Mouse (Mus musculus) forebrain, embryonic 15.5 days (tissue): ENCODE data around the gene Opcml. TPM values are rescaled to one million over a fixed set of nuclear protein-coding genes. Genes with fewer than 3 reads are reported as not detected.

Source experiments
- ATAC-seq: fragments of 200-750 bp; cut with Nextera tagmentation; replicated peaks from 2 replicates; pipeline ENCODE4 v1.8.0; 2017; ENCODE audit warnings: mild to moderate bottlenecking, moderate TSS enrichment, moderate library complexity
- H3K27ac ChIP-seq: fragments of 300-500 bp; sonication (generic); replicated peaks from 2 replicates; pipeline ENCODE4 v1.5.1; 2015; ENCODE audit warnings: mild to moderate bottlenecking, inconsistent platforms
- H3K27me3 ChIP-seq: fragments of 300-500 bp; sonication (generic); 2 replicates; pipeline ENCODE4 v1.6.1; 2015; ENCODE audit warnings: inconsistent platforms
- H3K36me3 ChIP-seq: fragments of 300-500 bp; sonication (generic); 2 replicates; pipeline ENCODE4 v1.6.1; 2015; ENCODE audit warnings: mild to moderate bottlenecking, inconsistent platforms
- H3K4me1 ChIP-seq: fragments of 300-500 bp; sonication (generic); 2 replicates; pipeline ENCODE4 v1.6.1; 2015; ENCODE audit warnings: inconsistent platforms
- H3K4me2 ChIP-seq: fragments of 300-500 bp; sonication (generic); replicated peaks from 2 replicates; pipeline ENCODE4 v1.6.1; 2015; ENCODE audit warnings: mild to moderate bottlenecking, inconsistent platforms
- H3K4me3 ChIP-seq: fragments of 300-500 bp; sonication (generic); 2 replicates; pipeline ENCODE4 v1.5.1; 2015; ENCODE audit warnings: mild to moderate bottlenecking, inconsistent platforms
- H3K9ac ChIP-seq: fragments of 300-500 bp; sonication (generic); replicated peaks from 2 replicates; pipeline ENCODE4 v1.6.1; 2015; ENCODE audit warnings: mild to moderate bottlenecking, inconsistent platforms
- H3K9me3 ChIP-seq: fragments of 300-500 bp; sonication (generic); 2 replicates; pipeline ENCODE4 v1.6.1; 2016; ENCODE audit warnings: inconsistent platforms
- WGBS: fragments of 180-500 bp; shearing (Covaris S2); methylation state at CpG from one replicate; pipeline ENCODE4 v1.1.7; 2015; ENCODE audit warnings: mixed read lengths; 5-methylcytosine and 5-hydroxymethylcytosine counted together
- polyA plus RNA-seq: library from polyadenylated mRNA; unstranded; fragments of >200 nt; fragmentation: Nextera tagmentation; extraction: Ambion mirVana; gene quantifications from 2 replicates; pipeline ENCODE4 v1.2.1, GENCODE M21; 2015

The Opcml gene
- polyA plus RNA-seq, 1 experiment from 2014 or later = 54.4 TPM

DNA sequence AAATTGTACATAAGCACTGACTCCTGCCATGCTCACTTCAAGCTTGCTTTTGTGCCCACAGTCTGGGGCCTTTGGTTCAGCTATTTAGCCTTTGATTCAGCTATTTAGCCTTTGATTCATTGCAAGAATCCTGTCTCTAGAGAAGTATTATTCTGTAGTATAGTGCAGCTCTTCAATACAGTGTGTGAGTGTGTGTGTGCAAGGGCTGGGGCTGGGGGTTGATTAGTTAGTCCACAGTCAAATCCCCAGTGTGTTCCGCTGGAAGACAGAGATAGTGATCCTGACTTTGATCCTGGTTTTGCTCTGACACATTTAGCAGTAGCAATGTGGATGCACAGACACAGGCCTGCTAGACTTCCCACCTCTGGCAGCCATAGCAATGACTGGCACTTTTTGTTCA lies 797.9 kb downstream of the Opcml start:
- Histone ChIP-seq H3K4me2 (no peak overlapping the region), H3K9ac (no peak overlapping the region), H3K4me3 (no peak overlapping the region), H3K27me3 (no peaks in the 10 kb centered on the region), H3K9me3 (no peaks in the 10 kb centered on the region), H3K27ac (0 out of 2 replicates have a peak overlapping the region, but pooled peaks have one; percentile 20), H3K4me1 (peaks cover 6% of the 10 kb centered on the region; the same call in 1 of the 2 replicates), H3K36me3 (no peaks in the 10 kb centered on the region)
- ATAC-seq = no peak
- WGBS = 42% methylated on average over 1 of the region's 1 CpGs

DNA sequence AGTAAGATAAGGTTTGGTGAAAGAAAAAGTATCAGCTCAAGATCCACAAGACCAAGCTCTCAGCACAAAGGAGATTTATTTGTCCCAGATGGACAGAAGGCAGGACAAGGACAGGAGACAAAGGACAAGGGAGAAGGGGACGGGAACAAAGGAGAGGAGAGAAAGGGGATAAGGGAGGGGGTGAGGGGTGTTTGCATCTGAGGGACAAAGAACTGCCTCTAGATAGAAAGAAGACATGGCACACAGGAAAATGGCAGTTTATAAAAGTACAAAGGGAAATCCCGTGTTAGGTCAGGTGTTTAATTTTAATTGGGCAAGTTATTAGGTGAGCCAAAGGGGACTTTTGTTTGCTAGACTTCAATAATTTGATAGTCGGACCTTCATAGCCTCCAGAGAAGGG lies 801.6 kb downstream of the Opcml start:
- no peak for ATAC-seq
- no peak overlapping the region for H3K9ac ChIP-seq
- no peaks in the 10 kb centered on the region for H3K9me3 ChIP-seq
- no peaks in the 10 kb centered on the region for H3K36me3 ChIP-seq
- no peak overlapping the region for H3K4me2 ChIP-seq
- no peaks in the 10 kb centered on the region for H3K27me3 ChIP-seq
- H3K4me3 ChIP-seq = no peak overlapping the region
- WGBS = 3% methylated on average over 3 of the region's 3 CpGs
- no peak overlapping the region for H3K27ac ChIP-seq
- peaks cover 6% of the 10 kb centered on the region; the same call in 1 of the 2 replicates for H3K4me1 ChIP-seq

DNA sequence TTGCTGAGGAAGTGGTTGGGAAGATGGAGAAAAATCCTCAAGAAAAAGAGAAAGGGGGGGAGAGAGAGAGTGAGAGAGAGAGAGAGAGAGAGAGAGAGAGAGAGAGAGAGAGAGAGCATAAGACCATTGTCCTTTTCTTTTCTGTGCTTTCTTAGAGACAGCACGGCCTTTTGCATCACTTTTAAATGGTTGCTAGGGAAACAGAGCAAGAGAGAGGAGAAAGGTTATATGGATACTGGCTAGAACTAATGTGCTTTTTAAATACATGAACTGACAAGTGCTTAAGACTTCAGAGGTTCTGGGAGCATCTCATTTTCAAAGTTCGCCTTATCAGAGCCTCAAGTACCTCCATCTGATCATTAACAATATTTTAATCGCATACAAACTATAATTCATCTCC lies 804.5 kb downstream of the Opcml start:
- H3K4me2 ChIP-seq = no peak overlapping the region
- no peak for ATAC-seq
- no peaks in the 10 kb centered on the region for H3K9me3 ChIP-seq
- no peaks in the 10 kb centered on the region for H3K4me1 ChIP-seq
- H3K27ac ChIP-seq = no peak overlapping the region
- H3K27me3 ChIP-seq = no peaks in the 10 kb centered on the region
- H3K4me3 ChIP-seq = no peak overlapping the region
- no peak overlapping the region for H3K9ac ChIP-seq
- H3K36me3 ChIP-seq = no peaks in the 10 kb centered on the region
- WGBS = 62% methylated on average over 3 of the region's 3 CpGs

DNA sequence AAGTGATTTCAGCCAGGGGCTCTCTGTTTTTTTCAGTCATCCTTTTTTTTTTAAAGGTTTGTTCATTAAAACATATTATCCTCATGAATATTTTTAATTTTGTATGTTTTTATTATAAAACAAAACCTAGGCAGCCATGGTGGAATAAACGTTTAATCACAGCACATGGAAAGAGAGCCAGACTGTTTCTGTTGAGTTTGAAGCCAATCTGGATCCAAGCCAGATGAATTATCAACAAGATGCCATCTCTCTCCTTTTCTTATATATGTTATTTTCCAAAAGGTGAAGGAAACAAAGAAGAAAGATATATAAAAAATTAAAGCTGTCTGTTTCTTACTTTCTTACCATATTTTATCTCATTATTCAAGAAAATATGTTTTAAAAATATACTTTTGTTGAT lies 815.0 kb downstream of the Opcml start:
- 34% methylated on average over 1 of the region's 1 CpGs for WGBS

DNA sequence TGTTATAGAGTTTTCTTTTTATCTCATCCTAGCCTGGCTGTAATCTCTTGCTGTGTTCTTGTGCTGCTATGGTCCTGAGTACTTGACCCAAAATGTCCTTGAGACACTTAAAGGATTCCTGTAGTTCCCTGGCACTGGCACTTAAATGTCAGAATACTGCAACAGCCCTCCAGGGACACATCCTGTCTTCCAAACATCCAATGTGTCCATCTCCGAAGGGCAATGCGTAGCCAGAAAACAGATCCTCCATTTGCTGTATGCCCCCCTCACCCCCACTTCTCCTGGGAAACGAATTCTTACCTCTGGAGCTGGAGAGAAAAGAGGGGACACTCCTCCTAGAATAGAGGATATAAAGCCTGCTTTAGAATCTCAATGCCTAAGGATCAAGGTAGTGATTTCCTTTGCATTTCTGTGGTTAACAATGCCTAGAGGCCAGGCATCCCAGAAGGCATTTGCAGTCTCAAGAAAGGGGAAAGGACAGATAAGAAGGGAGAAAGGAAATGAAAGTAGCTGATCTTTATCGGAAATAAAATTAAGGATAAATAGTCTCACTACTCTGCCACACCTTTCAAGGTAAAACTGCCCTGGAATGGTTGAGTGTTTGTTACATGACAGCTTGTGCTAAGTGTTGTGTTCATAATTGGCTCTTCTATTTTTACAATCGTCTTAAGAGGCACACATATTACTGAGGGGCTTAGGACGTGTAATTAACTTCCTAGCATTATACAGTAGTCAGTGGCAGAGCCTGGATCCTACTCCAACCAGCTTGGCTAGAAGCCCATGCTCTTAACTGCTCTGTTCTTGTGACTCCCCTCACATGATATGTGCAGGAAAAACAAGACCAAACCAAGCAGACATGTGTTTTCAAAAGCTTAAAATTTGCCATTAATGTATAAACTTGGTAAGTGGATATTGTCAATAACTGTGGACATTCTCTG lies 823.4 kb downstream of the Opcml start:
- Histone ChIP-seq H3K27ac (no peak overlapping the region), H3K36me3 (no peaks in the 10 kb centered on the region), H3K4me2 (no peak overlapping the region), H3K4me1 (no peaks in the 10 kb centered on the region), H3K4me3 (no peak overlapping the region), H3K9ac (no peak overlapping the region), H3K27me3 (no peaks in the 10 kb centered on the region), H3K9me3 (no peaks in the 10 kb centered on the region)
- no peak for ATAC-seq
- 30% methylated on average over 6 of the region's 6 CpGs for WGBS

More for the DNA sequence above, 815.0 kb downstream of the Opcml start:
- H3K9ac ChIP-seq = no peak overlapping the region
- H3K27me3 ChIP-seq = no peaks in the 10 kb centered on the region
- ATAC-seq = no peak
- H3K4me3 ChIP-seq = no peak overlapping the region
- peaks cover 6% of the 10 kb centered on the region; the same call in 1 of the 2 replicates for H3K4me1 ChIP-seq
- no peaks in the 10 kb centered on the region for H3K9me3 ChIP-seq
- H3K36me3 ChIP-seq = no peaks in the 10 kb centered on the region
- no peak overlapping the region for H3K27ac ChIP-seq
- no peak overlapping the region for H3K4me2 ChIP-seq

DNA sequence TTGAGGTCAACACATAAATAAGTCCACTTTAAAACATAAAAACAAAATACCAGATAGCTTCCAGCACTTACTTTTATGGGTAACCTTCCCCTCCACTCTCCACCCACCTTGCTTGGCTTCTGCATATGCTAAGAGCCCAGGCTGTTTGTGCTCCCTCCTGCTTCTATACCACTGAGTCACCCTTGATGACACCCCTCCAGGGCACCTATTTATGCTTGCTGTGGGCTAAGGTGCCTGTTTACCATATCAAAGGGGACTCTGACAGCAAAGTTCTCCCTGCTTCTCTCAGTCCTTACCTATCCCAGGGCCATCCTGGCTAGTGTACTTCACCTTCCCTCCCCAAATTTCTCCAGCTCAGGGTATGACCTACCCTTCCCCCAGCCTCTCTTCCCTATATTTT lies 824.9 kb downstream of the Opcml start:
- Histone ChIP-seq H3K27ac (no peak overlapping the region), H3K4me2 (no peak overlapping the region), H3K9ac (no peak overlapping the region), H3K9me3 (no peaks in the 10 kb centered on the region), H3K27me3 (no peaks in the 10 kb centered on the region), H3K36me3 (no peaks in the 10 kb centered on the region), H3K4me3 (no peak overlapping the region), H3K4me1 (no peaks in the 10 kb centered on the region)
- no peak for ATAC-seq

DNA sequence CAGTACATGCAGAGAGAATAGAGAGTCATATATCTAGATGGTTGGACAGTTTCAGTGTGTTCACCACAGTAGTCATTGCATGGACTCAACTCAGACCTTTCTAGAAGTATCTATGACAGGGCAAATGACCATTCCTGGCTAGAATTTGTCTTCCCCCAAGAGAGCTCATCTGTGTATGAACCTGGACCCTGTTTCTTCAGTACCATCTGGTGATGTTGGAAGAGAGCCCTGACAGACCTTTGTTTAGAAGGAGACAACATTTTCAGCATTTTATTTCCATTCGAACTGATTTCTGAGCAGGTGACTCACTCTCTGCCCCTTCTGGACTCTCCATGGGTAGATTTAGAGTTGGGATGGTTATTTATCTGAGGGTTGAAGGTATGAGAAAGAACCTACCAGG lies 827.1 kb downstream of the Opcml start:
- H3K27ac ChIP-seq = no peak overlapping the region
- no peaks in the 10 kb centered on the region for H3K9me3 ChIP-seq
- H3K9ac ChIP-seq = no peak overlapping the region
- 81% methylated on average over 1 of the region's 1 CpGs for WGBS
- no peaks in the 10 kb centered on the region for H3K27me3 ChIP-seq
- ATAC-seq = no peak
- no peaks in the 10 kb centered on the region for H3K4me1 ChIP-seq
- no peak overlapping the region for H3K4me3 ChIP-seq
- H3K4me2 ChIP-seq = no peak overlapping the region
- H3K36me3 ChIP-seq = no peaks in the 10 kb centered on the region

DNA sequence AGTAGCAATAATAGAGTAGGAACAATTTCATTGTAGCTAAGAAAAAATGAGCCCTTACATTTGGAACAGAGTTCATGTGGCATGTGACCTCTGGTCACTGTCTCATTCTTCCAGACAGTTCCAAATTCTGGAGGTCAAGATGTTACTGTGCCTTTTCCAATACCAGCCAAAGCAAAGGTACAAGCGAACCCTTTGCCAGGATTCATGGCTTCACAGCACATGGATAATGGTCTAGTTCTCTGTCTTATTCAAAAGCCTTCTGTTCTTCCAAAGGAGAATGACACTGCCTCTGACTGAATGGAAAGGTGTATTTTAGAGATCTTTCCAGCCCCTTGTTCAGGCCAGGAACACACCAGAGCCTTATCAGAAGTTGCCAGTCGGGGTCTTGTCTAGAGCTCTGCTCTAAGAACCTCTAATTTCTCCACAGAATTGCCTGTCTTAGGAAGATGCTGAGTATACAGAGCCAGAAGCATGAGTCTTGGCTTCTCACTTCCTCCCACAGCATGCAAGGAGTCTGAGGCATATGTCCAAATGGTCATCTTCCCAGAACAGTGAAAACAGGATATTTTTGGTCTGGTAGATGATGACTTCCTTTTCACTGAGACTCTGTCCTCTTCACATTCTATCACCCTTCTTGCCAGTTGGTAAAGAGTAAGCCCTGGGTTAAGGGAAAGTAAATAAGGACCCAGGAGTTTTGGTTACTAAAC lies 827.8 kb downstream of the Opcml start:
- H3K27ac ChIP-seq = no peak overlapping the region
- ATAC-seq = no peak
- H3K4me1 ChIP-seq = no peaks in the 10 kb centered on the region
- H3K4me3 ChIP-seq = no peak overlapping the region
- no peak overlapping the region for H3K4me2 ChIP-seq
- no peak overlapping the region for H3K9ac ChIP-seq
- no peaks in the 10 kb centered on the region for H3K9me3 ChIP-seq
- no peaks in the 10 kb centered on the region for H3K27me3 ChIP-seq
- H3K36me3 ChIP-seq = no peaks in the 10 kb centered on the region
- WGBS = 93% methylated on average over 2 of the region's 2 CpGs

DNA sequence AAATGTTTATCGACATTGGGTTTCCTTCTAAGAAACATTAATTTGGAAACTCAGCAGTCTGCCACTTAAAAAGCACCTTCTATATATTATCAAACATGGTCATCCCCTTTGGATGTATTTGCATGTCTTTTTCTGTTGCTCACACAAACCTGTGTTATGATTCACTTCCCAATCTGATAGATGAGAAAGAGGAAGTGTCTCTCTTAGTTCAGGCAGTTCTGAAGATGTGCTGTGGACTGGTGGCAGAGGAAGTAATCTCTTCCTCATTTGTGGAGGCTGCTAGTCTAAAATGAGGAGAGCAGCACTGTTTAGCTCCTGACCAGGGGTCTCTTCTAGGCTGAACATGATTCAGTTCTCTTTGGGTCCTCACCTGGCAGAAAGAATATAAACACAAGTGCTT lies 831.4 kb downstream of the Opcml start:
- no peaks in the 10 kb centered on the region for H3K9me3 ChIP-seq
- H3K4me1 ChIP-seq = no peaks in the 10 kb centered on the region
- 98% methylated on average over 1 of the region's 1 CpGs for WGBS
- ATAC-seq = no peak
- no peak overlapping the region for H3K4me3 ChIP-seq
- H3K9ac ChIP-seq = no peak overlapping the region
- H3K36me3 ChIP-seq = no peaks in the 10 kb centered on the region
- no peak overlapping the region for H3K27ac ChIP-seq
- no peak overlapping the region for H3K4me2 ChIP-seq
- no peaks in the 10 kb centered on the region for H3K27me3 ChIP-seq

DNA sequence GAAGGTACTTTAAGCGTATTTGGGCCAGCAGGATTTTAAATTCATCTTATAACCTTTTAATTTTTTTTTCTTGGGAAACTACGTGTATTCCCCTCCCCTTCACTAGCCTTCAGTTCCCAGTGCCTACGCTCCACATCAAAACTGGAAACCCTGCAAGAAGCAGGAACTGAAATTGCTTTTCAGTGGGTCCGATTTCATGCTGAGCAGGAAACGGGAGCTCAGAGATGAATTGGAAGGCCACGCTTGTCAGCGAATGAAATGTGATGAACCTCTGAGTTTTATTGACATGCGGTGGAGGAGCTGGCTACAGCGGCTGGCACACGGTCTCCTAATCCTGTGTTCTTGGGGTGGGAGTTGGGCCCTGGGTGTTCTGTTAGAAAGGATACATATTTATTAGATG lies 834.3 kb downstream of the Opcml start:
- Histone ChIP-seq H3K36me3 (no peaks in the 10 kb centered on the region), H3K4me2 (no peak overlapping the region), H3K9me3 (no peaks in the 10 kb centered on the region), H3K4me3 (no peak overlapping the region), H3K27me3 (no peaks in the 10 kb centered on the region), H3K9ac (no peak overlapping the region), H3K27ac (no peak overlapping the region), H3K4me1 (no peaks in the 10 kb centered on the region)
- ATAC-seq = no peak
- 63% methylated on average over 10 of the region's 10 CpGs for WGBS

DNA sequence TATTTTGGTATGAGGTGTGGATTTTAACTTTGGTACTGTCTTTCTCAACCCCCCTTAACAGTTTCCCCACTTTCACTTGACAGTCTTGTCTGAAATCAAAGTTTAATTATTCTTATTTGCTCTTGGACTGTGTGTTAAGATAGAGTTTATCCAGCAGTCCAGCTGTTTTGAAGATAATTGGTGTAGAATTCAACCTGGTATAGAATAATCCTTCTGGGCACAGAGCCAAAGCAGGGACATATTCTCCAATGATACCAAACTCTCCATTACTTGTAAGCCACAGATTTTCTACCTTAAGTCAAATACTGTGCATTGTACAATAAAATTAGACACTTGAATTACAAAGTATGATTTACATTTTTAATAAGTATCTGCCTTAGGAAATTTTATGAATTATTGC lies 852.2 kb downstream of the Opcml start:
- H3K4me3 ChIP-seq = no peak overlapping the region
- no peaks in the 10 kb centered on the region for H3K36me3 ChIP-seq
- no peak for ATAC-seq
- H3K27me3 ChIP-seq = no peaks in the 10 kb centered on the region
- H3K9me3 ChIP-seq = no peaks in the 10 kb centered on the region
- no peak overlapping the region for H3K27ac ChIP-seq
- no peak overlapping the region for H3K4me2 ChIP-seq
- peaks cover 19% of the 10 kb centered on the region for H3K4me1 ChIP-seq
- H3K9ac ChIP-seq = no peak overlapping the region

DNA sequence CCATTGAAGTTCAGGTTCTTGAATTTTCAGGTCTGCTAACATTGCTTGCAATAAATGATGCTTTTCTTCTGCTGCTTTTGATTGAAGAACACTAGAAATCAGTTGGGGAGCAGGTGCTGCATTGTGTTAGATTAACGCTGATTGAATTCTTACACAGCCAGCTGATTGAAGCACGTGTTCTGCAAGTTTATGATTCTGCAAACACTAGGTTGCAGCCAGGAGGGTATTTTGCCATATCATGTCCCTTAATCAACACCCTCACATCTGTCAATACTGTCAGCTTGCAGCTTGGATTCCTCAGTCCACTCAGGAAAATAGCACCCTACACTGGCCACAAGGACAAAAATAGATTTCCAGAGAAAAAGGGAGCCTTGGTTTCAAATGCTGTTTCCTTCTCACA lies 853.5 kb downstream of the Opcml start:
- Histone ChIP-seq H3K4me1 (peaks cover 19% of the 10 kb centered on the region), H3K9me3 (no peaks in the 10 kb centered on the region), H3K4me3 (no peak overlapping the region), H3K9ac (no peak overlapping the region; the same call in 1 of the 2 replicates), H3K4me2 (no peak overlapping the region), H3K27me3 (no peaks in the 10 kb centered on the region), H3K36me3 (no peaks in the 10 kb centered on the region), H3K27ac (peak overlapping the region; percentile 43)
- WGBS = 13% methylated on average over 2 of the region's 2 CpGs
- no peak; the same call in 1 of the 2 replicates for ATAC-seq
